Mouse (Mus musculus) spleen, postnatal 4 days (tissue): ENCODE results near the gene Cdhr2.

Source experiments
- DNase-seq, 2 experiments: peaks; one replicate each; pipeline ENCODE4 v3.0.0; 2022; ENCODE audit warnings: low spot score in 2 of 2

Cdhr2 gene

GRCm38 (mm10) chr13:54693558-54694347, 7.5 kb upstream of the Cdhr2 start, which contains the start of gene Rnf44:
Gene Rnf44, minus strand, starts transcription at chr13:54693907.
- peak; percentile 98 to 99 for DNase-seq

DNA sequence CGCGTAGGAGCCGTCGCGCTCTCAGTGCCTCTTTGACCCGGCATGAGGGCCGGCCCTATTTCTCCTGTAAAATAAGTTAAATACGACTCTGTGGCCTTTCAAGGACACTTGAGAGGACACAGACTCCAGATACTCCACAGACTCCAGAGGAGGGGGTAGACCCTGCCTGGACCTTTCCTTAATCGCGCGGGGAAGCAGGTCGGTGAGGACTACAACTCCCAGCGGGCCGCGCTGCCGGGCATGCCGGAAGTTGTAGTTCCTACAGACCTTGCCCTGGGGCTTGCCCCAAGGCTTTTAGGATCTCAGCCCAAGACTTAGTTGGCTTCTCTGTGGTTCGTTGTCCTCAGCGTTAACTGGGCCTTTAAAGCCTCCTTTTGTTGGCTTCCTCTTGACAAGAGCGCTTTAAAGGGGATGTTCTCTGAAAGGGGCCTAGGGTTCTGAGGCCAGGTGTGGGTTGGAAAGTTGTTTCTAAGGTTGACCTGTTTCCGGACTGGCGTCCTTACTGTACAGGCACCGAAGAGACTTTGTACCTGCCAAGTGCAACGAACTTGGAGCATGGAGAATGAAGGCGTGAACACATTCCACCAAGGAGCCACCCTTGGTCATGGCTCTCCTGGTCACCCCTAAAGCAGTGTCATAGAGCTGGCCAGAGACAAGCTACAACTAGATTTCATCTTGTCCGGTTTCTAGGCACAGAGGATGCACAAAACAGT, 6.8 kb upstream of the Cdhr2 start:
- DNase-seq, result peak; percentile 86 to 93

- DNase-seq, result no peak
Measured at GRCm38 (mm10) chr13:54695479-54696230, 5.6 kb upstream of the Cdhr2 start.

DNA sequence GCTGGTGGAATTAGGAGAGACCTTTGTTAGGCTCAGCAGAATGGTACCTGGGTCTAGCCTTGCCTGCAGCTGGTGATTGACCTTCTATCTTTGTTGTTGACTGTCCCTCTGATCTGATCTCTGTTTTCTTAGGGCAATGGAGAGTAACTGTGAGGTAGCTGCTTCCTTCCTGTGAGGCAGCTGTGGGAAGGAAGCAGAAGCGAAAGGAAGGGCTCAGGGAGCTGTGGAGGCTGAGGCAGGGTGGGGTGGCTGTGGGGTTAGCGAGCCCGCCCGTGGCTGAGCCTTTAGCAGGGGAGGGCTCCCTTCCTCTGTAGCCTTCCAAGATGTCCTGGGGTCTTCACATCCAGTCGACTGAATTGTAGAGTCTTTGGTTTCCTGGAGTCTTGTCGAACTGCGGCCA, 1.2 kb downstream of the Cdhr2 start:
- DNase-seq, result no peak

DNA sequence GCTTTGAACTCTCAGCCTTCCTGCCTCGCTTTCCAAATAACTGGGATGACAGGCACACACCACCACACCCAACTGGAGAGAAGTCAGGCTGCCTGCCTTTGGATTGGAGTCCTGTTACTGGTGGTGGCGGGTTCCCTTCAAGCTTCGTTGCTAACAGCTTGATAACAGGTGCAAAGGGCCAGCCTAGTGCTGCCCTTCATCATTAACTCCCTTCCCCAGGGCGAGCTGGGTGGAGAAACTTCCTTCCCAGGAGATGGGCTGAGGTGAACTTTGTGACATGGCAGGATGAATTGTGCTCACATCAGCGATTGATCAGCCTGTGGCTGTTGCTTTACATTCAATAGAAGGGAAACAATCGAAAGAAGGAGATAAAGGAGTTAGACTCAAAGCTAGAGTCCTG, 3.6 kb downstream of the Cdhr2 start:
- DNase-seq, result no peak

GRCm38 (mm10) chr13:54710866-54711265, 9.6 kb downstream of the Cdhr2 start:
- DNase-seq, result no peak

- no peak for DNase-seq
Measured at GRCm38 (mm10) chr13:54714393-54714792, 13.1 kb downstream of the Cdhr2 start.

DNA sequence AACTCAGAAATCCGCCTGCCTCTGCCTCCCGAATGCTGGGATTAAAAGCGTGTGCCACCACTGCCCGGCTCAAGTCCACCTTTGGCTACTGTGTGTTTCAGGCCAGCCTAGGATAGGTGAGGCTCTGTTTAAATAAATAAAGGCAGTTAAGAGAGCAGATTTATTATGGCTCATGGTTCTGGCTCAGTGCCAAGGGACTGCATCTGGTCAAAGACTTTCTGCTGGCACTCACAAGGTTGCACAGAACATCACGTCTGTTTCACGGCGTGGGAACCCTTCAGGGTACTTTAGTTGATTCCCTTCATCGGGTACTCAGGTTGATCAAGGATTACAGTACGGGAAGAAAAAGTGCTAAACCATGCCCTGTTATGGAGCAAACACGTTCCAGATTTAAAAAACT, 13.7 kb downstream of the Cdhr2 start:
- no peak for DNase-seq

DNA sequence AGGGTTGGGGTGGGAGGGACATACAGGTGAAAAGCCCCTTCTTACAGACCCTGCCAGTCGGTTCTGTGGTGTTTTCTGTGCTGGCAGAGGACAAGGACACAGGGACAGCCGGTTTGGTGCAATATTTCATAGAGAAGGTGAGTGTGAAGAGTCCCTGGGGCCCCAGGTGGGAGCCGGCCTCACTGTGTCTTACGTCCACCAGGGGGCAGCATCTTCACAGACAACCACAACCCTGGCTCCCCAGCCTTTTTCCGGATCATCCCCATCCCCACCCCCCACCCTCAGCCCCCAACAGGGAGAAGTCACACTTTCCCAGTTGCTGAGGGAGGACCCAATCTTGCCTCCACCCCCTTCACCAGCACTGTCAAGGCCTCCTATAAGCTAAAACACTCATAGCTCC, 15.7 kb downstream of the Cdhr2 start:
- DNase-seq, result peak; percentile 41 to 78

GRCm38 (mm10) chr13:54723143-54723542, 21.9 kb downstream of the Cdhr2 start:
- DNase-seq, result no peak

DNA sequence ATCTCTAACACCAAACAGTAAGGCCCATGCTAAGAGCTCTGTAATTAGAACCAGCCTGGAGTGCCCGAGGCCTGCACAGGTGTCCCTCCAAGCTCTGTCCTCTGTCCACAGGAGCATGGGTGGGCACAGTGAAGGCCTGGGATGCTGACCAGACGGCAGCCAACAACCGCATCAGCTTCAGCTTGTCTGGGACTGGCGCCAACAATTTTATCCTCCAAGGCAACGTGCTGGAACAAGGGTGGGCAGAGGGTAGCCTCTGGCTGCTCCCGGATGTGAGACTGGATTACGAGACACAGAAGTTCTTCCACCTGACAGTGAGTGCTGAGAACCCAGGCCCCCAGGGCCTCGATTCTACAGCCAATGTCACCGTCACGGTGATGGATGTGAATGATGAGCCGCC, 24.9 kb downstream of the Cdhr2 start:
- no peak for DNase-seq

DNA sequence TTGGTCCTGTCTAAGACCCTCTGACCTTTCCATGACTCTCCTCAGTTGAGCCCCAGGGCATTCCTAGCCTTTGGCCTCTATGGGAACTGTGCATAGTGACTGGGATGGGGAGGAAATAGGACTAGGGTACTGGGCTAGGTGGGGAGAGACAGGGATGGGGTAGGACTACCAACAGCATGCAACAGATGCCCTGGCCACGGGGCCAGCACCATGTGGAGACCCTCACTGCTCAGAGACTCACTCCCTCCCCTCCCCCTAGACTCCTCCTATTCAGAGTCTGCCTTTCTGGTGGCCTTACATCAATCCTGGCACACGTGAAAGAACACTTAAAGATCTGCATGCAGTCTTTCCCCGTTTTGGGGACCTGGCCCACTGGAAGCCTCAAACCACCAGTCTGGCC, 35.7 kb downstream of the Cdhr2 start:
- no peak for DNase-seq

DNA sequence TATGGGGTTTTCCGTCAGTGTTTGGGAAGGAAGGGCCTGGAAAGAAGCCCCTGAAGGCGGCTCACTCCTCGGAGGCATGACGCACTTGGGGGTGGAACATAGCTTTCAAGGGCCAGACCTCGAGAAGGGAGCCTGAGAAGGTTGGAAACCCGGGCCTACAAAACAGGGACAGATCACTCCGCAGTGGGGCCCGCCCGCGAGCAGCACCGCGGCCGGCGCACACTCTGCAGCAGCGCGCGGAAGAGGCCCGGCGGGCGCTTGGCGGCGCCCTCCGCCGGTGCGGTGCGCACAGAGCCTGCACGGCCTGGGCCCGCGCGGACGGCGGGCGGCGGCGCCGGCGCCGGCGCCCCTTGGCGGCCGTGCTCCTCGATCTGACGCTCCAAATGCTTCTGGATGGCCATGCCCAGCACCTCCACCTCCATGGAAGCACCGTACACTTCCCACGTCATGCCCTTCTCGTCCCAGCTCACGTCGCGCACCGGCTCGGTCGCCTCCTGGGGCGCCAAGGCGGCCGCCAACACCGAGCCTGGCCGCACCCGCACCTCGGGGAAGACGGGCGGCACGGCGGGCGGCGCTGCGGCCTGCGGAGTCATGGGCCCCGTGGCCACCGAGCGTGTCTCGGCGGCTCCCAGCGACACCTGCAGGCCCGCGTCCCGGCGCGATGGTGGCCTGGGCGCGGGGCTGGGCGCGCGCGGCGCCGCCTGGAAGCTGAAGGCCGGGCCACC, 36.4 kb downstream of the Cdhr2 start:
- no peak for DNase-seq

GRCm38 (mm10) chr13:54738213-54738601, 36.9 kb downstream of the Cdhr2 start:
- DNase-seq, result no peak

GRCm38 (mm10) chr13:54746110-54746509, 44.8 kb downstream of the Cdhr2 start:
- DNase-seq, result no peak

GRCm38 (mm10) chr13:54746896-54747295, 45.6 kb downstream of the Cdhr2 start:
- no peak for DNase-seq

DNA sequence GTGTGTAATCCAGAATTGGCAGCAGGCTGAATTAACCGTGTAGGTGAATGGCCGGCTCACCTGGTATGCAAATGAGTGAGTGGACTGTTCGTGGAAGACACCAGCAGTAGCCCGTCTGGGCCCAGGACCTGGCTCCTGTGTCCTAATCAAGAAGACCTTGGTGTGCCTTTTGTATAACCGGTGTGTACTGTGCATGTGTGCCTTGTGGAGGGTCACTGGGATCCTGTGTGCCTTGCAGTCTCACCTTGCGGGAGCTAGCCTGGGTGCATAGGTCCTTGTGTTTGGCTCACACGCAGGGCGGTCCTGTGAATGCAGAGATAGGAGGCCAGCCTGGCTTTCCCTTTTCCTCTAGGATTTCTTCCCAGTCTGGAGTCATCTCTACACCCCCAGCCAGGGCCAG, 46.9 kb downstream of the Cdhr2 start:
- no peak for DNase-seq

DNA sequence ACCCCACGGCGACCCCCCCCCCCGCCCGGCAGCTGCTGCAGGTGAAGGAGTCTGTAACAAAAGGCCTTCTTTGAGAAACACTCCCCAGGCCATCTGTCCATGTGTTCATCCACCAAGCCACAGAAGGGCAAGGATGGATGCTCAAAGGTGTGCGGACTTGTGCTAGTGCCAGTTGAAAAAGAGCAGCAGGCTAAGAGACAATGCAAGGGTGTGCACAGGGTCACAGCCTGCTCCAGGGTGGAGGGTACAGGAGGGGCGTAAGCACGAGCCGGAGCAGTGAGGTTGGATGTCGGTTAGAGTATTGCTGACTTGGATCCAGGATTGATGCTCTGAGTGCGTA, 47.4 kb downstream of the Cdhr2 start:
- no peak for DNase-seq

GRCm38 (mm10) chr13:54749061-54749863, 48.0 kb downstream of the Cdhr2 start:
- DNase-seq, result no peak

DNA sequence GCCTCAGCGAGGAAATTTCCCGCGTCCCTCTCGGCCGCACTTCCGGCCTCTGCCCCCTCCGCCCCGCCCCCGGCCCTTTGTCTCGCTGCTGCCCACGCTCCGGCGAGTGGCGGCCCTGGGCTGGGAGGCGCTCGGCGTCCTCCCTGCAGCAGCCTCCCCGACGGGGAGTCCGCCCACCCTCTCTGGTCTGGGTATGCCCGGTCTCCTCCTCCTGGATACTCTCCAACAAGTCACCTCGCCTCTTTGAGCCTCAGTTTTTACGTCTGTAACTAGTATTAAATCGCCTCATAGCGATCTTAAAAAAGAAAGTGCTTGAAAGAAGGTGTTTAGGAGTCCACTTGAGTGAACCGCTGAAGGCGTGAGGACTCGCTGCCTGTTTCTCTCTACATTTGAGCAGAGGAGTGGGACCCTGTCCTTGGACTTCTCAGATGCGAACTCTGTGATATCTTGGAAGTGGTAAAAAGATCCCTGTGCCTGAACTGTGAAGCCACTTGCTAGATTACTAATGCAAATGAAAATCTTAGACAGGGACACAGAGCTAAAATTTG, 48.7 kb downstream of the Cdhr2 start, which contains the start of gene Gprin1:
TSS of gene Gprin1 (minus strand) at position 11 of the 548 bp plus-strand sequence.
- DNase-seq, result no peak

- no peak for DNase-seq
Measured at GRCm38 (mm10) chr13:54750699-54751098, 49.4 kb downstream of the Cdhr2 start.
